Mouse (Mus musculus) midbrain, embryonic 12.5 days (tissue): ENCODE data around the gene Mdk. TPM values are rescaled to one million over a fixed set of nuclear protein-coding genes. Genes with fewer than 3 reads are reported as not detected.
A peak's percentile ranks its signal among the peaks of the same experiment; 100 is the strongest.

Experiments
- ATAC-seq: fragments of 200-750 bp; cut with Nextera tagmentation; 2 replicates; pipeline ENCODE4 v1.8.0; 2017; ENCODE audit warnings: low read depth, moderate TSS enrichment, moderate library complexity; ENCODE audit not compliant: low FRiP score
- H3K27ac ChIP-seq: fragments of 300-500 bp; sonication (generic); replicated peaks from 2 replicates; pipeline ENCODE4 v1.5.1; 2016; ENCODE audit warnings: mild to moderate bottlenecking
- H3K27me3 ChIP-seq: fragments of 300-500 bp; sonication (generic); 2 replicates; pipeline ENCODE4 v1.6.1; 2016; ENCODE audit warnings: mild to moderate bottlenecking
- H3K36me3 ChIP-seq: fragments of 300-500 bp; sonication (generic); 2 replicates; pipeline ENCODE4 v1.6.1; 2016
- H3K4me1 ChIP-seq: fragments of 300-500 bp; sonication (generic); 2 replicates; pipeline ENCODE4 v1.6.1; 2016
- H3K4me2 ChIP-seq: fragments of 300-500 bp; sonication (generic); replicated peaks from 2 replicates; pipeline ENCODE4 v1.6.1; 2016; ENCODE audit warnings: mild to moderate bottlenecking, moderate library complexity
- H3K4me3 ChIP-seq: fragments of 300-500 bp; sonication (generic); 2 replicates; pipeline ENCODE4 v1.5.1; 2016; ENCODE audit warnings: mild to moderate bottlenecking
- H3K9ac ChIP-seq: fragments of 300-500 bp; sonication (generic); replicated peaks from 2 replicates; pipeline ENCODE4 v1.6.1; 2016; ENCODE audit warnings: mild to moderate bottlenecking, moderate library complexity
- H3K9me3 ChIP-seq: fragments of 300-500 bp; sonication (generic); 2 replicates; pipeline ENCODE4 v1.6.1; 2016; ENCODE audit warnings: mild to moderate bottlenecking
- WGBS: fragments of 180-500 bp; shearing (Covaris S2); methylation state at CpG from one replicate; pipeline ENCODE4 v1.1.7; 2016; 5-methylcytosine and 5-hydroxymethylcytosine counted together
- polyA plus RNA-seq: library from polyadenylated mRNA; unstranded; fragments of >200 nt; fragmentation: Nextera tagmentation; extraction: Ambion mirVana; gene quantifications from 2 replicates; pipeline ENCODE4 v1.2.1, GENCODE M21; 2016

Gene Mdk
- polyA plus RNA-seq, 1 experiment from 2014 or later = 763 TPM

- no peak overlapping the region for H3K4me2 ChIP-seq
- peaks cover 32% of the 10 kb centered on the region for H3K27me3 ChIP-seq
- no peaks in the 10 kb centered on the region for H3K36me3 ChIP-seq
- ATAC-seq = no peak
- H3K4me1 ChIP-seq = peaks cover 46% of the 10 kb centered on the region
- H3K4me3 ChIP-seq = no peak overlapping the region
- H3K9me3 ChIP-seq = no peaks in the 10 kb centered on the region
- H3K27ac ChIP-seq = 0 out of 2 replicates have a peak overlapping the region, but pooled peaks have one; percentile 20
- no peak overlapping the region for H3K9ac ChIP-seq
- WGBS = 76% methylated on average over 23 of the region's 23 CpGs
Observed at GRCm38 (mm10) chr2:91928534-91929350, 3.4 kb downstream of the Mdk start.

GRCm38 (mm10) chr2:91927826-91928533 is 4.1 kb downstream of the Mdk start:
- peaks cover 46% of the 10 kb centered on the region for H3K4me1 ChIP-seq
- H3K4me2 ChIP-seq = peak overlapping the region; percentile 12
- no peak overlapping the region for H3K4me3 ChIP-seq
- H3K9ac ChIP-seq = no peak overlapping the region
- ATAC-seq = no peak
- 49% methylated on average over 34 of the region's 34 CpGs for WGBS
- no peaks in the 10 kb centered on the region for H3K36me3 ChIP-seq
- no peak overlapping the region for H3K27ac ChIP-seq
- H3K9me3 ChIP-seq = no peaks in the 10 kb centered on the region
- H3K27me3 ChIP-seq = peaks cover 39% of the 10 kb centered on the region

DNA sequence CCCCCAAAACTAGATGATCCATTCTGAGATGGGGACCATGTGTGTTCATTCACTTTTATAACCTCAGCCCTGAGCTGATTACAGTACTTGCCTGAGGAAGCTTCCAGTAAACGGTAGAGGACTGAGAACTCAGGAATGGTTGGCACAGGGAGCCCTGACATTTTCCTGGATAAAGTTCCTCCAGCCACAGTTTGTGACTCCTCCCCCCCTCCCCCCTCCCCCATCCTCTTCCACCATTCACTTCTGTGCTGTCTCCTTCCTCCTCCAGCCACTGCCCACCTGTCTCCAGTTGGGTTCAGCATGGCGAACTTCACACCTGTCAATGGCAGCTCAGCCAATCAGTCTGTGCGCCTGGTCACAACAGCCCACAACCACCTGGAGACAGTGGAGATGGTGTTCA is 5.1 kb downstream of the Mdk start, which contains the start of gene Chrm4:
Chrm4 (plus strand) TSS at position 301 of the 400 bp plus-strand sequence.
- Histone ChIP-seq H3K36me3 (no peaks in the 10 kb centered on the region), H3K9me3 (no peaks in the 10 kb centered on the region), H3K4me2 (peak within 1 kb of the TSS; percentile 12), H3K27me3 (peaks cover 50% of the 10 kb centered on the region), H3K4me1 (peaks cover 38% of the 10 kb centered on the region), H3K27ac (no peak within 1 kb of the TSS), H3K4me3 (no peak within 1 kb of the TSS), H3K9ac (no peak within 1 kb of the TSS)
- 92% methylated on average over 3 of the region's 3 CpGs for WGBS
- no peak for ATAC-seq

DNA sequence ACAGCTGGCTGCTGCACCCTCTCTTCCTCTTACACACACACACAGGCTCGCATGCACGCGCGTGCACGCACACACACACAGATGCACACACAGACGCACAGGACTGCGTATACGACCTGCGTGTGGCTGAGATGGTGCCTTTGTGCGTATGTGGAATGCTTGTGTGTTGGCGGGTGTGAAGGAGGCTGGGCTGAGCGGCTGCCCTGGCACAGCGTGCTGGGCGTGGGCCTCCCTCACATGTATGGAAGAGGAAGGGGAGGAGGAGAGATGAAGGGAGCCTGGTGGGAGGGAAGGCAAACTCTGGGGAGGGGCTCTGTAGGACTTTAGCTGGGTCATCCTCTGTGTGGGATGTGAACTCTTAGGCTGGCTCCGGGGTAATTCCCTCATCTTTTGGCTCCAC is 6.7 kb downstream of the Mdk start:
- H3K27ac ChIP-seq = no peak overlapping the region
- WGBS = 90% methylated on average over 15 of the region's 15 CpGs
- H3K36me3 ChIP-seq = no peaks in the 10 kb centered on the region
- no peaks in the 10 kb centered on the region for H3K9me3 ChIP-seq
- no peak overlapping the region for H3K4me2 ChIP-seq
- H3K4me1 ChIP-seq = peaks cover 41% of the 10 kb centered on the region
- no peak overlapping the region for H3K9ac ChIP-seq
- peaks cover 65% of the 10 kb centered on the region for H3K27me3 ChIP-seq
- ATAC-seq = no peak
- H3K4me3 ChIP-seq = no peak overlapping the region

- H3K36me3 ChIP-seq = no peaks in the 10 kb centered on the region
- no peaks in the 10 kb centered on the region for H3K9me3 ChIP-seq
- H3K27ac ChIP-seq = no peak overlapping the region
- H3K27me3 ChIP-seq = peaks cover 72% of the 10 kb centered on the region
- WGBS = 67% methylated on average over 1 of the region's 1 CpGs
- H3K4me2 ChIP-seq = no peak overlapping the region
- no peak for ATAC-seq
- H3K4me1 ChIP-seq = peaks cover 35% of the 10 kb centered on the region
- no peak overlapping the region for H3K4me3 ChIP-seq
- no peak overlapping the region for H3K9ac ChIP-seq
Observed at GRCm38 (mm10) chr2:91924726-91925125, 7.4 kb downstream of the Mdk start.

GRCm38 (mm10) chr2:91923415-91924337 is 8.4 kb downstream of the Mdk start:
- 4% methylated on average over 54 of the region's 54 CpGs for WGBS
- peaks cover 4% of the 10 kb centered on the region; the same call in 1 of the 2 replicates for H3K36me3 ChIP-seq
- no peaks in the 10 kb centered on the region for H3K9me3 ChIP-seq
- H3K27me3 ChIP-seq = peaks cover 76% of the 10 kb centered on the region
- H3K9ac ChIP-seq = no peak overlapping the region
- H3K4me1 ChIP-seq = peaks cover 29% of the 10 kb centered on the region
- no peak for ATAC-seq
- H3K27ac ChIP-seq = no peak overlapping the region
- H3K4me3 ChIP-seq = peak overlapping the region; percentile 57
- H3K4me2 ChIP-seq = peak overlapping the region; percentile 82

DNA sequence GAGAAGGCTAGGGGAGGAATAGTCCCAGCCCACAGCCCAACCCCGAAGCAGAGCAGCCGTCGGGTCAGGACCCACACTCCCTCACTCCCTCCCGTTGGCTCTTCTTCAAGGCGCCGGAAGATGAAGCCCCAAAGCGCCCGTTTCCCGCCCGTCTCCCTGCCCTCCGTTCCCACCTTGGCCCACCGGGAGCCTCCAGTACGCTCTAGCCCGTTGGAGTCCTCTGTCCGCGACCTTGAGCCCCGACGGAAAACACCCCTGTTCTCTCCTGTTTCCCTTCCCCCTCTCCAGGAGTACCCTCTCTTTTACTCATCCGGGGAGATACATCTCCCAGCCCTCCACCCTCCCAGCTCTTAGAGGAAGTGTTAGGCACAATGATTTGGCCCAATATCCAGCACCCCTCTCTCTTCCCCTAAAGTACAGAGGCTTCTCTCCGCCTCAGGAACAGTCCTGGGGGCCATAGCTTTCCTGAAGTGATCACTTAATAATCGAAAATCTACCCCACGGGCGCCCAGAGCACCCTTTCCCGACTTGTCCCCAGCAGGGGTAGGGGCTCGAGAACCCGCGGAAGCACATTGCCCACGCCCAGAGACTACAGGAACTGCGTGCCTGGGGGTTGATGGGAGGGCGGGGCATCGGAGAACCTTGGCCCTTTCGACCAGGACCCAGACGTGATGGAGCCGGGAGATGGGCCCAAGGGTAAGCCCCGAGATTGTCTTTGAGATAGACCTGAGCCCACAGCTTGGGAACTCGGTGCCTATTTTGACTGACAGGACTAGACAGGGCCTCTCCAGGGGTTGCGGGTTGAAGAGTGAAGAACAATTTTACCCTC is 9.3 kb downstream of the Mdk start:
- no peak overlapping the region for H3K9ac ChIP-seq
- no peak overlapping the region for H3K27ac ChIP-seq
- H3K27me3 ChIP-seq = peaks cover 72% of the 10 kb centered on the region
- peak overlapping the region; percentile 82 for H3K4me2 ChIP-seq
- H3K36me3 ChIP-seq = peaks cover 12% of the 10 kb centered on the region
- 3% methylated on average over 37 of the region's 37 CpGs for WGBS
- ATAC-seq = peak; percentile 5; the same call in 1 of the 2 replicates
- no peaks in the 10 kb centered on the region for H3K9me3 ChIP-seq
- H3K4me3 ChIP-seq = peak overlapping the region; percentile 57
- H3K4me1 ChIP-seq = peaks cover 25% of the 10 kb centered on the region

DNA sequence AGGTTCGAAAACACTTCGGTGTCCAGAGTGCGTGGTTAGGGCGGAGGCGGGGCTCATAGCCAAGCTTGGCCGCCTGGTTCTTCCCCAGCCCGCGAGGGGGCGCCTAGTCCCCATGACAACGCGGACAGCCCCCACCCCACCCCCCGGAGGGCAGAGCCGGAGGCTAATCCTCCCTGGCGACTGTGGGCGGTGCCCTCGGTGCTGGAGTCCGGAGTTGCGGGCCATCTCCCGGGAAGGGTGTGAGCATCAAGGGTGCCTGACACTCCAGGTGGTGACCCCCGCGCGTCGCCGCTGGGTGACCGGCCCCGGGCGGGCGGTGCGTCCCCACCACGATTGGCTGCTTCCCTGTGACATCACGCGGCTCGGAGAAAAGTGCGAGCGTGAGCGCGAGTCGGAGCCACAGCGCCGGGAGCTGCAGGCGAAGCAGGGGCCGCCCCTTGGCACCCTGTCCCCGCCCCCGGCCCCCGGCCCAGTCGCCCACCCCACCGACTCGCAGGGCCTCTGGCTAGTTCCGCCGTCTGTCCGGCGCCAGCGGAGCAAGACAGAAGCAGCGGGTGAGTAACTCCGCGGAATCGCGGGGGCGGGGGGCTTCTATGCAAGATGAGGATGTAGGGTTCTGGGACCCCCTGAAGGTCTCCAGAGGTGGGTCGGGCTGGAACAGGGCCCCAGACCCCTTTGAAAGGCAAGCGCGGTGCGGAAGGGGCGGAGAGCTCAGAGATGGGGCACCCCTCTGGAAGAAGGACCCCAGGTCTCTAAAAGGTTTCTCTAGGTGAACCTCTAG is 10.1 kb downstream of the Mdk start:
- Histone ChIP-seq H3K27me3 (peaks cover 71% of the 10 kb centered on the region), H3K4me3 (peak overlapping the region; percentile 57), H3K36me3 (peaks cover 20% of the 10 kb centered on the region), H3K4me2 (peak overlapping the region; percentile 82), H3K27ac (no peak overlapping the region), H3K9ac (peak overlapping the region; percentile 52), H3K4me1 (peaks cover 25% of the 10 kb centered on the region), H3K9me3 (no peaks in the 10 kb centered on the region)
- under 1% methylated on average over 64 of the region's 64 CpGs for WGBS
- peak; percentile 80 for ATAC-seq

GRCm38 (mm10) chr2:91921181-91921789 is 10.8 kb downstream of the Mdk start:
- Histone ChIP-seq H3K4me2 (peak overlapping the region; percentile 82), H3K9ac (no peak overlapping the region; the same call in 1 of the 2 replicates), H3K27ac (no peak overlapping the region), H3K36me3 (peaks cover 27% of the 10 kb centered on the region), H3K27me3 (peaks cover 67% of the 10 kb centered on the region), H3K4me3 (peak overlapping the region; percentile 57), H3K4me1 (peaks cover 25% of the 10 kb centered on the region), H3K9me3 (no peaks in the 10 kb centered on the region)
- 0 out of 2 replicates have a peak, but pooled peaks have one; percentile 1 for ATAC-seq
- 4% methylated on average over 31 of the region's 31 CpGs for WGBS

- Histone ChIP-seq H3K9me3 (no peaks in the 10 kb centered on the region), H3K4me1 (peaks cover 25% of the 10 kb centered on the region), H3K27ac (no peak overlapping the region), H3K27me3 (peaks cover 58% of the 10 kb centered on the region), H3K36me3 (peaks cover 35% of the 10 kb centered on the region), H3K4me2 (no peak overlapping the region), H3K9ac (no peak overlapping the region), H3K4me3 (no peak overlapping the region)
- 71% methylated on average over 4 of the region's 4 CpGs for WGBS
- no peak for ATAC-seq
Observed at GRCm38 (mm10) chr2:91920130-91920529, 12.0 kb downstream of the Mdk start.
